Mouse (Mus musculus): ENCODE data around the gene Nt5dc3.

The Nt5dc3 gene

GRCm38 (mm10) chr10:86825871-86826522 is 47.2 kb downstream of the Nt5dc3 start:
- POLR2A ChIA-PET: interaction anchor here in 3 of 4 experiments (0.6 to 2.3 kb wide), 7 partner anchors 40 to 132 kb away, joined by 3 to 12 read pairs (median 3); partner anchors contain the start of gene Nt5dc3 (in 3 of the 3)
- CTCF ChIA-PET: interaction anchor here in 2 of 4 experiments (0.8 to 2.5 kb wide), 3 partner anchors 34 to 95 kb away, joined by 3 to 7 read pairs (median 3); partner anchors contain the start of gene Nt5dc3 (in 1 of the 2)

DNA sequence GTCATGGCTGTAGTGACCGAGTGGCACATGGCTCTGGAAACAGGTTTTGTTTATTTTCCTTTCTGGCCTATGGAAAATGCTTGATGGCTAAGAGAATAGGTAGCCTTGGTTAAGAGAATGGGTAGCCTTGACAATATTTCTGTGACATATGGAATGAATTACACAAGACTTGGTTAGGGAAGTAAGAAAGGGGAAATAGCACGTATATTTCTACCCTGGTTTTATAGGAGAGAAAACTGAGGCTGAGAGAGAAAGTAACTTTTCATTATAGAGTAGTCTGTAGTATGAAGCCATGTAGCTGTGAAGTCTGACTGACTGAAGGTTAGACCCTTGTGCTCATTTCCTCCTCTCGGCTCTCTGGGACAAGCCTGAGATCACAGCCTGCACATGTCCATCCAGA is 48.1 kb downstream of the Nt5dc3 start:
- CTCF ChIA-PET: no interaction called here
- POLR2A ChIA-PET: interaction anchor here in 2 of 4 experiments (0.6 to 2.3 kb wide), 4 partner anchors 11 to 1440 kb away, joined by 3 to 12 read pairs (median 4); partner anchors contain the start of genes Btbd11 (in 1 of the 2) and Nt5dc3 (in 1 of the 2)

- CTCF ChIA-PET: no interaction called here
- POLR2A ChIA-PET: interaction anchor here in 2 of 4 experiments (0.8 to 1.6 kb wide), 5 partner anchors 9 to 50 kb away, joined by 3 to 6 read pairs (median 4); partner anchors contain the start of gene Nt5dc3 (in 2 of the 2)
Observed at GRCm38 (mm10) chr10:86828221-86829135, 49.7 kb downstream of the Nt5dc3 start.

- POLR2A ChIA-PET: interaction anchor here in 1 of 4 experiments (1.1 to 1.3 kb wide), 2 partner anchors 8 to 67 kb away, joined by 3 to 5 read pairs; no protein-coding TSS in a partner anchor
- CTCF ChIA-PET: interaction anchor here in 1 of 4 experiments (1.2 kb wide), 1 partner anchor 35 kb away, joined by 3 read pairs; no protein-coding TSS in a partner anchor
Observed at GRCm38 (mm10) chr10:86829515-86829914, 50.7 kb downstream of the Nt5dc3 start.

- POLR2A ChIA-PET: interaction anchor here in 2 of 4 experiments (0.7 to 2.2 kb wide), 6 partner anchors 12 to 109 kb away, joined by 3 to 6 read pairs (median 4); no protein-coding TSS in a partner anchor
- CTCF ChIA-PET: interaction anchor here in 2 of 4 experiments (0.7 to 1.6 kb wide), 2 partner anchors 13 to 14 kb away, joined by 3 to 6 read pairs; no protein-coding TSS in a partner anchor
Observed at GRCm38 (mm10) chr10:86836784-86837183, 58.0 kb downstream of the Nt5dc3 start.

DNA sequence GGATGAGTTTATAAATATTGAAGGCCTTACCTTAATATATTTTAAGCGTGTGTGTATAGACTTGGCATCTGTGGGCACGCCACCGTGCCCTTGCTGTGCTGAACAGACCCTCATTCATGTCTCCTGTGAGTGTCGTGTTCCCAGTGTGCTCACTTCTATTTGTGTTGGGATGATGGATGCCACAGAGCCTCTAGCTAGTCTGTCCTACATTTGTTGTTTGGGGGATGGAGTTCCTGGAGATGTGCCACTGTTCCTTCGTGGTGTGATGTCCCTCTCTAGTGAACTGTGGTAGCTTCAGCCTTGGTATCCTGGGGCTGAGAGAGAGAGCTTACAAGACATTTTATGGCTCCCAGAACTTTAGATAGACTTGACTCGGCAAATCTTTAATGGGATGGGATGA is 60.0 kb downstream of the Nt5dc3 start:
- POLR2A ChIA-PET: no interaction called here
- CTCF ChIA-PET: interaction anchor here in 1 of 4 experiments (0.8 kb wide), 1 partner anchor 54 kb away, joined by 7 read pairs; no protein-coding TSS in a partner anchor

DNA sequence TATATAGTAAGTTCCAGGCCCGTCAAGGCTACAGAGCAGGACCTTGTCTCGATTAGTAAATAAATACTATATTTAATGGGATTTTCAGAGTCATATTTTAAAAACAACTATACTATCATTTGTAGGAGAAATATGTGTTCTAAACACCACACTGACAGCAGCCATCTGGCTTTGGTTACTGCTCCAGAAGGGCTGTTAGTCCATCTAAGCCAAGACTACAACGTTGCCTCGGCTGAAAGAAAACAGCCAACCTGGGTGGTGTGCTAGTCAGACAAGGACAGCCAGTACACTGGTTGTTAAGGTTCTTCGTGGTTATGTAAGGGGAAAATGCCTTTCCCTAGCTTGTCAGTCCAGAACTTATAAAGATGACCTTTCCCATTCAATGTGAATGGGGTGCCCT is 63.9 kb downstream of the Nt5dc3 start:
- ChIA-PET CTCF (no interaction called here), POLR2A (no interaction called here)

GRCm38 (mm10) chr10:86846926-86847467 is 68.2 kb downstream of the Nt5dc3 start:
- POLR2A ChIA-PET: interaction anchor here in 3 of 4 experiments (0.5 to 1.5 kb wide), 5 partner anchors 15 to 68 kb away, joined by 3 to 8 read pairs (median 4); partner anchors contain the start of gene Nt5dc3 (in 1 of the 3)
- CTCF ChIA-PET: interaction anchor here in 1 of 4 experiments (0.6 kb wide), 1 partner anchor 120 kb away, joined by 3 read pairs; no protein-coding TSS in a partner anchor

- POLR2A ChIA-PET: no interaction called here
Observed at GRCm38 (mm10) chr10:86849087-86849486, 70.3 kb downstream of the Nt5dc3 start.

GRCm38 (mm10) chr10:86849508-86849907 is 70.7 kb downstream of the Nt5dc3 start:
- ChIA-PET CTCF (no interaction called here), POLR2A (no interaction called here)

More at GRCm38 (mm10) chr10:86849087-86849486, 70.3 kb downstream of the Nt5dc3 start:
- CTCF ChIA-PET: no interaction called here

- POLR2A ChIA-PET: interaction anchor here in 1 of 4 experiments (1.4 kb wide), 1 partner anchor 15 kb away, joined by 6 read pairs; no protein-coding TSS in a partner anchor
- CTCF ChIA-PET: no interaction called here
Observed at GRCm38 (mm10) chr10:86852160-86852559, 73.4 kb downstream of the Nt5dc3 start.

GRCm38 (mm10) chr10:86853433-86853832 is 74.6 kb downstream of the Nt5dc3 start:
- POLR2A ChIA-PET: interaction anchor here in 1 of 4 experiments (0.8 kb wide), 1 partner anchor 75 kb away, joined by 4 read pairs; the partner anchor contains the start of gene Nt5dc3
- CTCF ChIA-PET: no interaction called here

DNA sequence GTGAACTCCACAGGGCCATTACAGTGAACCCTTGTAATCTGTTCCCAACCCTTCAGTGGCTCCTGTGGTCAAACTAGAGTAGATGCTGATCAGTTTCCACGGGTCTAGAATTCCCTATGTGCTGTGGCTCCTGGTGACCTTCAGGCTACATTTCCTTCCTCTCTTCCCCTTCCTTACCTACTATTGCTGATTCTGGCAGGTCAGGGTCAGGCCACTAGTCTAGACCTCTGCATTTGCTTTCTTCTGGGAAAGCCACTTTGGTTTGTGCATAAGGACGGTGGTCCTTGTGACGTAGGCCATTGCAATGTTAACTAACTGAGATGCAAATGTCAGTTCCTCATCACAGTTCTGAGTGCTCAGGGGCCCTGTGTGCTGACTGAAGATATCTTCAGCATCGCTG is 81.6 kb downstream of the Nt5dc3 start:
- ChIA-PET CTCF (interaction anchor here in 1 of 4 experiments (1.4 kb wide), 1 partner anchor 35 kb away, joined by 3 read pairs; no protein-coding TSS in a partner anchor), POLR2A (interaction anchor here in 2 of 4 experiments (0.7 to 2.5 kb wide), 4 partner anchors 20 to 140 kb away, joined by 3 to 9 read pairs (median 6); partner anchors contain the start of gene Nt5dc3 (in 1 of the 2))

GRCm38 (mm10) chr10:86862496-86862895 is 83.7 kb downstream of the Nt5dc3 start:
- POLR2A ChIA-PET: no interaction called here
- CTCF ChIA-PET: no interaction called here

DNA sequence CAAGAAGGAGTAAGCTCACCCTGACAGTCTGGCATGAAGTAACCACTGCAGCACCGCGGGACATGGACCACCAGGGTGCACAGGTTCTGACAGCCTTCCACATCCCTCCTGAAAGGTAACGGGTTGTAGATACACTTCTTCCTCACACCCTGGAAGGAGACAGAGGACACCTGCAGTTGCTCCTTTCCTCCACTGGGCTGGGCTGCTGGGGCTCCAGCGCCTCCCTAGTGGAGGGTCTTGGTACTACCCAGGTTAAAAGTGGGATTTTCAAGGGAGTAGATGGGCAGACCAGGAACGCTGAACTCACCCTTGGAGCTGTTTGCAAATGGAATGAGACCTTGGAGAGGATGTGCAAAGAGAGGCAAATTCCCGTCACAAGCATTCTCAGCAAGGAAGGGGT is 84.6 kb downstream of the Nt5dc3 start:
- CTCF ChIA-PET: no interaction called here
- POLR2A ChIA-PET: interaction anchor here in 1 of 4 experiments (0.9 kb wide), 1 partner anchor 85 kb away, joined by 3 read pairs; the partner anchor contains the start of gene Nt5dc3

DNA sequence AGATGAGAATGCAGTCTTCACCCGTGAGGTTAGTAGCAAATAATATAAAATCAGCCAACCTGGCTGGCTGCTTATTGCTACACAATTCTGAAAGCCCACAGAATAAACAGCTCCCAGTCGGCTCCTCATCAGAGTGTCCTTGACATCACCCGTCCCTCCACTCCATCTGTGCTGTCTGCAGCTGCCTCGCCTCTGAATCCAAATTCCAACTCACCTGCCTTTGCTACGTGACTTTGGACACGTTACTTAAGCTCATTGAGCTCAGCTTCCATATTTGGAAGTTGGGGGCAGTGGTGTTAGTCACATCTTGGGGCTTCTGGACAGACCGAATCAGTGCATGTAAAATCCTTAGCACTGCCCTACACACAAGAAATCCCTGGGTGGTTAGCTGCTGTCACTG is 93.3 kb downstream of the Nt5dc3 start:
- CTCF ChIA-PET: interaction anchor here in 1 of 4 experiments (1.3 kb wide), 1 partner anchor 11 kb away, joined by 3 read pairs; no protein-coding TSS in a partner anchor

DNA sequence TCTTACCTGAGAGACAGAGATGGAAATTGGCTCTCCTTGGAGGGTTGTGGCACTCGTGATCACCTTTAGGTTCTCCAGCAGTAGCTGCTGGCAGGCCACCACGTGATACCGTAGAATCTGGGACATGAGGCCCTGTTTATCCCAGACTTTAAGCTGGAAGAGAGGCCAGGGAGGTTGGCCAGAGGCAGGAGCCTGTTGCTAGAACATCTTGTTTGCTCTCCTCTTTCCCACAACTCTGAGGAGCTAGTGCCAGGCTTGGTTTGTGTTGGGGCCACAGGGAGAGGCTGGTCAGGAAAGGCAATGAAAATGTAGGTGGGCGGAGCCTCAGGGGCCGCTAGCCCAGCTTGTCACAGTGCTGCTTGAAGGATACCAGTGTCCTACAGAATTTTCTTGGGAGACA is 93.8 kb downstream of the Nt5dc3 start:
- CTCF ChIA-PET: interaction anchor here in 1 of 4 experiments (1.3 kb wide), 1 partner anchor 11 kb away, joined by 3 read pairs; no protein-coding TSS in a partner anchor
- POLR2A ChIA-PET: interaction anchor here in 2 of 4 experiments (0.6 to 1.0 kb wide), 2 partner anchors 56 to 108 kb away, joined by 3 to 6 read pairs; no protein-coding TSS in a partner anchor

More for the DNA sequence above, 93.3 kb downstream of the Nt5dc3 start:
- POLR2A ChIA-PET: interaction anchor here in 3 of 4 experiments (0.6 to 1.0 kb wide), 3 partner anchors 56 to 129 kb away, joined by 3 to 6 read pairs (median 4); no protein-coding TSS in a partner anchor

DNA sequence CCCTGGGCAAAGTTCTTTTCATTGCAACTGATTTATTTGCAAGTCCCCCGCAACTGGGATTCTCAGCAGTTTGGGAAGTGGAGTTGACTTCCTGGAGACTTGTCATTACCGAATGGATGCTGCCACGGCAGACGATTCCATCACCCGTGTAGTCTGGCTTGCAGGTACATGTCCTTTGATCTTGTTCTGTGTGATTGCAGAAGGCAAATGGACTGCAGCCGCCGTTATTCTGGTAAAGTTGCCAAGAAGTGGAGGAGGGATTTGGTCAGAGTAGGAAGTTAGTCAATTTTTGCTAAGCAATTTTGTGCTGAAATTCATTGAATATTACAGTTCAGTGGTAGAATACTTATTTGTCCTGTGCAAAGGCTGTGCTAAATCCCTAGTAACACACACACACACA is 99.9 kb downstream of the Nt5dc3 start:
- ChIA-PET CTCF (no interaction called here), POLR2A (no interaction called here)

Measured in embryonic stem cell, embryonic (primary cell).